Mouse (Mus musculus) cerebellum, adult 18-20 months (tissue): ENCODE measurements at regions not wholly inside any gene's neighbourhood (a gene's known extent, or its start where the extent isn't known, plus 50 kb on each side); places are given as distances from the start of the nearest gene placed in this dataset.

Source experiments
- DNase-seq, 2 experiments: peaks; one replicate each; pipeline ENCODE4 v3.0.0; 2021

GRCm38 (mm10) chr14:46512118-46512517 lies 121.6 kb upstream of the Bmp4 start:
- no peak for DNase-seq

DNA sequence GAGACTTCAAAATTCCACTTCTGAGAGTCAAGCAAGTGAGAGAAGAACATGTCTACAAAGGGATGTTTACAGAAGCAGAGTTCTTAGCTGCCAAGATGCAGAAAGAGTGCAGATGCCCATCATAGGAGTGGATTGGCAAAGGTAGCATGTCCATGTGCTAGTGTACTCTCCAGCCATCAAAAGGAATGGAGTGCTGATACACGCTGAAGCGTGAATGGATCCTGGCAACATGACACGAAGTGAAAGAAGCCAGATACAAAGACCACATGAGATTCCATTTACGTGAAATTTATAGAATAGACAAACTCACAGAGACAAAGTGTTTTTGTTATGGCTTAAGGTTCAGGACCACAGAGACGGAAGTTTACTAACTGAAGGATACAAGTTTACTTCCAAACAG lies 118.4 kb upstream of the Bmp4 start:
- no peak for DNase-seq

DNA sequence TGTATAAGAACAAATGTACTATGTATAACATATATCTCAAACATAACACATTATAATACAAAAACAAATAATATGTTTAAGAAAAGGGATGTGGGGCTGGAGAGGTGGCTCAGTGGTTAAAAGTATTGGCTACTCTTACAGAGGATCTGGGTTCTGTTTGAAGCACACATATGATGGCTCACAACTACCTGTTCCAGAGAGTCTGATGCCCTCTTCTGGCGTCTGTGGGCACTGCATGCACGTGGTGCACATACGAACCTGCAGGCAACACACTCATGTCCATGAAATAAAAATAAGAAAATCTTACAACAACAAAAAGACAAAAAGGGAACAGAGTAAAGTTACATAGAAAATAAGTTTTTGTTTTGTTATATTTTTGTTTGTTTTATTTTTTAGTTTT lies 114.8 kb upstream of the Bmp4 start:
- no peak for DNase-seq

GRCm38 (mm10) chr14:46491601-46492000 lies 101.1 kb upstream of the Bmp4 start:
- no peak for DNase-seq

DNA sequence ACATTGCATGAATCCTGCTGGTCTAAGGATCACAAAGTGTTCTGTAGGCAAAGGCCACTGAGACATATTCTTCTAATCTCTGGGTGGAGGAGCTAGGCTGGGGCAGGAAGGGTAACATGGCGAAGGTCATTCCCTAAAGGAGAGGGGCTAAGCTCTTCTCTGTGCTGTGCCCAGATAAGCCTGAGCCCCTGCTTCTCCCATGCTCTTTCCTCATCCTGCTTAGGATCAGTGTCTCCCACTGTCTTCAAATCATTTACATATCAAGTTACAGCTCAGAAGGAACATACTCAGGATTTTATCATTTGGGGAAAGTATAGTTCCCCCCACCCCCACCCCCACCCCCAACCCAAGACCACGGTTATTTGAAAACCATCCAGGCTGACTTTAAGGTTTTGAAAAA lies 100.7 kb upstream of the Bmp4 start:
- DNase-seq: no peak

DNA sequence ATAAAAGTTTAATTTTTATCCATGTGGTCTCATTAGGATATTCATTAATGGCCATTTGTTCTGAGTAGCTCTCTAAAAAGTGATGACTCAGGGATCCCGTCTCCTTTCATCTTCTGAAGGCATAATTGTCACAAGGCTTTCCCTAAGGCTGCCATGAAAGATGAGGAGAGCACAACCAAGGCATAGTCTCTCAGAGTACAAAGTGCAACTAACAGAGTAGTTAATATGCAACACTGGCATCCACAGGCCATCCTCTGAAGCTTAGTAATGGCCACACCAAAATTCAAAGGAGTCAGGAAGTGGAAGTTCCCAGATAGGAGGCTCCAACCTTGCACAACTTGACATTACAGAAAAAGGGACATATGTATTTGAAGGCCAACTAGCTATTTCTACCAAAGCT lies 97.1 kb upstream of the Bmp4 start:
- DNase-seq: no peak

DNA sequence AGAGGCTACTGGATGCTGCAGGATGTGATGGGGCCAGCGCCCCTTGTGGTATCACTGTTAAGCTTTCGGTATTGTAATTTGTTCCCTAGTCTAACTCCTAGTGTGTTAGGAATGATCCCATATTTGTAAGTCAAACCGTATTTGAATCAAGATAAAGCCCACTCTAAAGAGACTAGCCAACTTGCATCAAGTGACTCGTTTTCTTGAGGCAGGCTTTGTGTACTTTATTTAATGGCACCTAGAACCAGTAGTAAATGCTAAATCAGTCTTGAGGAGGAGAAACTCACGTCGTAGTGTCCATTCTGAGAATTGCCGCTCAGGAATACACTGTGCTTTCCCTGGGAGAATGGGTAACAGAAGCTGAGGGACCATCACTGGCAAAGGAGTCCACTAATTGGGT lies 89.9 kb upstream of the Bmp4 start:
- DNase-seq: no peak

DNA sequence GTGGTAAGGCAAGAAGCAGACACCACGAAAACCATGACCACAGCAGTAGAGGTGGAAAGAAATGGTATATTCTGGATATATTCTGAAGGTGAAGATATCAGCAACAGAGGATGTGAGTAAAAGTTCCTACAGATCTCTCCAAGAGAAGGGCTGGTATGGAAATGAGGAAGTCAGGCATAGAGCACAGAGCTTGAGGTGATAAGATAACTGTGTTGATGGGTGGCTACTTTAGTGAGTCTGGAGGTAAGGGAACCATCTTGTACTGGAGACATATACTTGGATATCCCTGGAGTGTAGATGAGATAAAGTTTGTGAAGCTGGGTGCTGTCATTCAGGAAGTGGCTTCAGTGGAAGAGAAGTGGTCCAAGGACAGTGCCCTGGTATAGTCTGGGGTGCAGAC lies 85.5 kb upstream of the Bmp4 start:
- DNase-seq: no peak

DNA sequence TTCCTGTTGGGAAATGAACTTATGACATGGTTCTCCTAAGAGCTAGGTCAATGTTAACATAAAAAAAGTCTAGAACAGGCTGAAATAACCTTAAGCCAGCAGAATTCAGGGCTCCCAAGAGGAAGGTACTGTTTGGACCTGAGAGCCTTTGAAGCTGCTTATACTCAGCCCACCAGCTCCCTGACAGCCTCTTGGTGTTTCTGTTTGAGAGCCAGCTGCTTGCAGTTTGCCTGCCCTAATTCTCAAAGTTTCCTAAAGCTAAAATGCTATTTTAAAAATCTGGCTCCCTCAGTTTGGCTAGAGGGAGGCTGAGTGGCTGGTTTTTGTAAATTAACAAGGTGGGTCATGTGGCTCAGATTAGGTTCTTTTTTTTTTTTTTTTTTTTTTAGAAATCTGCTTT lies 72.5 kb upstream of the Bmp4 start:
- DNase-seq: no peak

DNA sequence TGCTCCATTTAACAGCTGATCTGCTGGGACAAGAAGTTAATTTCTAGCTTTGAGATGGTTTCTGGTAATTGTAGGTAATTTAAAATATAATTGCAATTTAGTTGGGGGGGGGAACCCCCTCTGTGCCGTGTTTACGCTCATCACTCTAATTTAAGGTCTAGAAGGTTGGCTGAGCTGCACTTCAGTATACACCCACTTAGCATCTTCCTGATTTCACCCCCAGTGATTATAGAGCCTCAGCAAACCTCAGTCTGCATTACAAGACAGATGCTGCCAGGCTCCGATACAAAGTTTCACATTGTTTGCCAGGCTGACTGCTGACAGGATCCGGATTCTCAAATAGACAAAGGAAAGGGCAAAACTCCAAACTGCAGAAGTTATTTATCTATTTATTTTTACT lies 71.5 kb upstream of the Bmp4 start:
- no peak for DNase-seq

DNA sequence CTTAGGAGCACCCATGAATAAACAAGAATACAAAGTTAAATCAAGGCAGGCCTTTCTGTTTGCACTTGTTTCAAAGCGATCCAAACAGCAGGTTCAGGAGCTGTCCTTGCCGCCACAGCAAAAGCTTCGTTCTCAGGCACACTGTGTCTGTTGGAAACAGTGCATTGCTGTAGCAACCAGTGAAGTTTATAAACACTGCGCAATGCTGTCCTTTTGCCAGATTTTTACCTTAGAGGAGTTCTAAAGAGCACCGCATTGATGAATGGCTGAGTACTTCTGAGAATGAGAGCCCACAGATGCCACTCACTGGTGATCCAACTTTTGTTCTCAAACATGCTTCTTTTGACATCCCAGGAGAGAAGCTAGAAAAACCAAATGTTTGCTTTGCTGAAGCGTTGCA lies 64.0 kb upstream of the Bmp4 start:
- no peak for DNase-seq

- DNase-seq: no peak
These were observed 51.2 kb upstream of the Bmp4 start for GRCm38 (mm10) chr14:46441696-46442095.
